Comparison of ENCODE assay signal across 16 mouse cellular contexts in genomic region chr3:144586731-144587130, GRCm38 (mm10). TPM values are rescaled to one million over a fixed set of nuclear protein-coding genes. Genes with fewer than 3 reads are reported as not detected.
DNase-seq lines count a peak whose midpoint lies in the region; ATAC-seq lines count a peak whose summit lies in the region.
"Had no signal": no experiment of that assay in that cellular context is flagged by ENCODE, and none has a peak within 500 bp of the region (broad histone marks: within the 10 kb centered on the region; RNA-seq: fewer than 3 reads in every experiment).

No protein-coding gene starts in this region.

- H3K36me3 ChIP-seq in limb, embryonic 12.5 days = peaks cover 68% of the 10 kb centered on the region
- peaks cover 95% of the 10 kb centered on the region for H3K36me3 ChIP-seq in limb, embryonic 10.5 days
- peaks cover 23% of the 10 kb centered on the region for H3K36me3 ChIP-seq in heart, embryonic 15.5 days

- 82% methylated on average over 7 of the region's 7 CpGs for whole genome bisulfite sequencing in limb, embryonic 12.5 days
- 93% methylated on average over 7 of the region's 7 CpGs for WGBS in limb, embryonic 10.5 days
- 66% methylated on average over 7 of the region's 7 CpGs for WGBS in heart, embryonic 15.5 days

- H3K4me2 ChIP-seq in limb, embryonic 12.5 days = no peak overlapping the region
- no peak overlapping the region for H3K4me2 ChIP-seq in heart, embryonic 15.5 days
- H3K4me2 ChIP-seq: embryonic facial prominence, embryonic 12.5 days; hindbrain, embryonic 15.5 days; midbrain, embryonic 13.5 days had no signal

- no peaks in the 10 kb centered on the region for H3K27me3 ChIP-seq in limb, embryonic 12.5 days
- H3K27me3 ChIP-seq in limb, embryonic 10.5 days (ENCODE audit: low read depth, poor library complexity, severe bottlenecking) = no peaks in the 10 kb centered on the region
- no peaks in the 10 kb centered on the region for H3K27me3 ChIP-seq in heart, embryonic 15.5 days
- H3K27me3 ChIP-seq: embryonic facial prominence, embryonic 12.5 days; hindbrain, embryonic 15.5 days; midbrain, embryonic 13.5 days had no signal

- no peak overlapping the region for H3K4me3 ChIP-seq in limb, embryonic 12.5 days (replicated peaks)
- H3K4me3 ChIP-seq in limb, embryonic 10.5 days = no peak overlapping the region
- no peak overlapping the region for H3K4me3 ChIP-seq in heart, embryonic 15.5 days
- H3K4me3 ChIP-seq: embryonic facial prominence, embryonic 12.5 days; hindbrain, embryonic 15.5 days; midbrain, embryonic 13.5 days had no signal

- DNase-seq in frontal cortex, postnatal 36 days (ENCODE audit: low spot score in 2 of 2) = no peak
- DNase-seq in limb, embryonic 10.5 days (ENCODE audit: low spot score) = no peak
- peak; percentile 39 for DNase-seq in lung, postnatal 36 days
- no peak for DNase-seq in urinary bladder, adult 18-20 months (ENCODE audit: low spot score in 2 of 2)
- no peak for DNase-seq in right cerebral cortex, postnatal 25 days
- DNase-seq: adrenal gland, postnatal 10 days; cerebellum, adult 11-12 months; spleen, adult 18-20 months; thymus, adult 18-20 months had no signal

- H3K9ac ChIP-seq in limb, embryonic 12.5 days (replicated peaks) = no peak overlapping the region
- no peak overlapping the region for H3K9ac ChIP-seq in heart, embryonic 15.5 days
- H3K9ac ChIP-seq: embryonic facial prominence, embryonic 12.5 days; hindbrain, embryonic 15.5 days; liver, embryonic 14.5 days; midbrain, embryonic 13.5 days had no signal

- ATAC-seq in frontal cortex, adult (ENCODE audit: low TSS enrichment) = peak; percentile 42; the same call in 1 of the 2 replicates
- no peak for ATAC-seq in limb, embryonic 12.5 days (ENCODE audit: insufficient number of reproducible peaks, insufficient read depth, low FRiP score, low TSS enrichment, low read depth)
- no peak for ATAC-seq in heart, embryonic 15.5 days (replicated peaks; ENCODE audit: insufficient number of reproducible peaks, insufficient read depth, low FRiP score, low read depth)
- ATAC-seq: midbrain, embryonic 13.5 days had no signal

- H3K27ac ChIP-seq in limb, embryonic 12.5 days = peak overlapping the region; percentile 72; the same call in 1 of the 2 replicates
- no peak overlapping the region for H3K27ac ChIP-seq in limb, embryonic 10.5 days
- H3K27ac ChIP-seq in heart, embryonic 15.5 days = peak overlapping the region; percentile 21
- H3K27ac ChIP-seq: embryonic facial prominence, embryonic 12.5 days; liver, embryonic 14.5 days; midbrain, embryonic 13.5 days had no signal

- H3K4me1 ChIP-seq in limb, embryonic 12.5 days (replicated peaks) = no peaks in the 10 kb centered on the region
- no peaks in the 10 kb centered on the region for H3K4me1 ChIP-seq in limb, embryonic 10.5 days
- H3K4me1 ChIP-seq in heart, embryonic 15.5 days (replicated peaks) = peaks cover 44% of the 10 kb centered on the region
- H3K4me1 ChIP-seq: embryonic facial prominence, embryonic 12.5 days; hindbrain, embryonic 15.5 days had no signal

- no peaks in the 10 kb centered on the region for H3K9me3 ChIP-seq in limb, embryonic 12.5 days
- H3K9me3 ChIP-seq in limb, embryonic 10.5 days (replicated peaks) = no peaks in the 10 kb centered on the region
- H3K9me3 ChIP-seq in heart, embryonic 15.5 days (replicated peaks) = no peaks in the 10 kb centered on the region
- H3K9me3 ChIP-seq: embryonic facial prominence, embryonic 12.5 days; hindbrain, embryonic 15.5 days; midbrain, embryonic 13.5 days had no signal

RNA-seq across cellular contexts. Expression of gene Selenof, which starts 16.6 kb away (rescaled TPM):
- 491 and 495 TPM in 2 replicates for polyA plus RNA-seq in limb, embryonic 12.5 days (2016; fragmentation: Nextera tagmentation; extraction: Ambion mirVana)
- 461 and 480 TPM in 2 replicates for polyA plus RNA-seq in limb, embryonic 10.5 days (2016; fragmentation: Nextera tagmentation; extraction: Ambion mirVana)
- 415 and 448 TPM in 2 replicates for polyA plus RNA-seq in heart, embryonic 15.5 days (2015; fragmentation: Nextera tagmentation; extraction: Ambion mirVana)

RNA-seq across cellular contexts. Expression of gene Hs2st1, which starts 16.8 kb away (rescaled TPM):
- polyA plus RNA-seq in limb, embryonic 12.5 days (2016; fragmentation: Nextera tagmentation; extraction: Ambion mirVana) = 20.8 and 21.4 TPM in 2 replicates
- 11.4 and 13.0 TPM in 2 replicates for polyA plus RNA-seq in limb, embryonic 10.5 days (2016; fragmentation: Nextera tagmentation; extraction: Ambion mirVana)
- polyA plus RNA-seq in heart, embryonic 15.5 days (2015; fragmentation: Nextera tagmentation; extraction: Ambion mirVana) = 6.1 and 6.9 TPM in 2 replicates
